Mouse (Mus musculus) limb, embryonic 11.5 days (tissue): ENCODE measurements around the gene Cisd3. TPM values are rescaled to one million over a fixed set of nuclear protein-coding genes. Genes with fewer than 3 reads are reported as not detected.
"Not testable (repeated sequence)": the region's sequence is repeated elsewhere in the genome, so short reads cannot be mapped to it uniquely, and the experiment has no call there.

Source experiments
- ATAC-seq: fragments of 200-750 bp; cut with Nextera tagmentation; 2 replicates; pipeline ENCODE4 v1.8.0; 2017; ENCODE audit warnings: low read depth; ENCODE audit not compliant: insufficient number of reproducible peaks, low FRiP score, low TSS enrichment
- DNase-seq: peaks from one replicate; pipeline ENCODE4 v3.0.0-alpha.2; 2015; ENCODE audit warnings: low spot score
- H3K27ac ChIP-seq: fragments of 300-500 bp; sonication (generic); replicated peaks from 2 replicates; pipeline ENCODE4 v1.5.1; 2014; ENCODE audit warnings: low read depth, mild to moderate bottlenecking, low read length
- H3K27me3 ChIP-seq: fragments of 300-500 bp; sonication (generic); 2 replicates; pipeline ENCODE4 v1.6.1; 2014; ENCODE audit warnings: mild to moderate bottlenecking, low read length, mixed read lengths; ENCODE audit not compliant: control insufficient read depth, insufficient read depth
- H3K36me3 ChIP-seq: fragments of 300-500 bp; sonication (generic); 2 replicates; pipeline ENCODE4 v1.6.1; 2014; ENCODE audit warnings: mild to moderate bottlenecking, low read length, moderate library complexity, mixed read lengths; ENCODE audit not compliant: control insufficient read depth, insufficient read depth
- H3K4me1 ChIP-seq: fragments of 300-500 bp; sonication (generic); 2 replicates; pipeline ENCODE4 v1.6.1; 2014; ENCODE audit warnings: low read length, mixed read lengths; ENCODE audit not compliant: control insufficient read depth, insufficient read depth
- H3K4me2 ChIP-seq: fragments of 300-500 bp; sonication (generic); 2 replicates; pipeline ENCODE4 v1.6.1; 2014; ENCODE audit warnings: low read depth, mild to moderate bottlenecking, moderate library complexity; ENCODE audit not compliant: severe bottlenecking
- H3K4me3 ChIP-seq: fragments of 300-500 bp; sonication (generic); 2 replicates; pipeline ENCODE4 v1.5.1; 2014; ENCODE audit warnings: low read depth, low read length
- H3K9ac ChIP-seq: fragments of 300-500 bp; sonication (generic); 2 replicates; pipeline ENCODE4 v1.6.1; 2014; ENCODE audit warnings: mild to moderate bottlenecking, low read length
- H3K9me3 ChIP-seq: fragments of 300-500 bp; sonication (generic); 2 replicates; pipeline ENCODE4 v1.6.1; 2016; ENCODE audit warnings: low read length; ENCODE audit not compliant: control insufficient read depth
- WGBS: fragments of 180-500 bp; shearing (Covaris S2); extraction: QIAGEN DNeasy Blood & Tissue Kit; methylation state at CpG from one replicate; pipeline ENCODE4 v1.1.7; 2014; 5-methylcytosine and 5-hydroxymethylcytosine counted together
- polyA plus RNA-seq: library from polyadenylated mRNA; unstranded; fragments of >200 nt; fragmentation: Nextera tagmentation; extraction: Ambion mirVana; gene quantifications from 2 replicates; pipeline ENCODE4 v1.2.1, GENCODE M21; 2014

The Cisd3 gene
- polyA plus RNA-seq, 1 experiment from 2014 or later: 10.9 TPM

- Histone ChIP-seq H3K9me3 (no peaks in the 10 kb centered on the region), H3K4me1 (0 out of 2 replicates have a peak, but pooled peaks cover 5% of the 10 kb centered on the region), H3K27me3 (no peaks in the 10 kb centered on the region), H3K4me3 (no peak overlapping the region), H3K4me2 (no peak overlapping the region), H3K27ac (no peak overlapping the region), H3K9ac (no peak overlapping the region), H3K36me3 (no peaks in the 10 kb centered on the region)
- DNase-seq (no peak), ATAC-seq (no peak)
- 93% methylated on average over 2 of the region's 2 CpGs for WGBS
Observed at GRCm38 (mm10) chr11:97654210-97654609, 31.4 kb upstream of the Cisd3 start.

- Histone ChIP-seq H3K9ac (no peak overlapping the region), H3K4me3 (no peak overlapping the region), H3K27ac (no peak overlapping the region), H3K4me2 (no peak overlapping the region), H3K9me3 (no peaks in the 10 kb centered on the region), H3K27me3 (peaks cover 3% of the 10 kb centered on the region; the same call in 1 of the 2 replicates), H3K36me3 (no peaks in the 10 kb centered on the region), H3K4me1 (peaks cover 10% of the 10 kb centered on the region)
- WGBS: 75% methylated on average over 14 of the region's 14 CpGs
- DNase-seq: no peak
- no peak for ATAC-seq
Observed at GRCm38 (mm10) chr11:97656269-97656971, 29.2 kb upstream of the Cisd3 start.

GRCm38 (mm10) chr11:97657184-97657945, 28.3 kb upstream of the Cisd3 start:
- no peak overlapping the region for H3K27ac ChIP-seq
- no peaks in the 10 kb centered on the region for H3K36me3 ChIP-seq
- no peak for DNase-seq
- no peak overlapping the region for H3K9ac ChIP-seq
- H3K4me3 ChIP-seq: no peak overlapping the region
- no peaks in the 10 kb centered on the region for H3K9me3 ChIP-seq
- peaks cover 9% of the 10 kb centered on the region; the same call in 1 of the 2 replicates for H3K27me3 ChIP-seq
- H3K4me2 ChIP-seq: no peak overlapping the region
- ATAC-seq: no peak
- 35% methylated on average over 3 of the region's 6 CpGs for WGBS
- H3K4me1 ChIP-seq: peaks cover 20% of the 10 kb centered on the region

GRCm38 (mm10) chr11:97657967-97658366, 27.7 kb upstream of the Cisd3 start:
- not testable (repeated sequence) for DNase-seq, H3K36me3 ChIP-seq, H3K4me2 ChIP-seq, ATAC-seq, H3K9me3 ChIP-seq, H3K4me3 ChIP-seq, H3K27me3 ChIP-seq, H3K9ac ChIP-seq, H3K27ac ChIP-seq
- WGBS: 88% methylated on average over 6 of the region's 6 CpGs
- H3K4me1 ChIP-seq: peaks cover 24% of the 10 kb centered on the region

- no peak overlapping the region for H3K27ac ChIP-seq
- peaks cover 9% of the 10 kb centered on the region; the same call in 1 of the 2 replicates for H3K27me3 ChIP-seq
- 56% methylated on average over 11 of the region's 11 CpGs for WGBS
- no peaks in the 10 kb centered on the region for H3K36me3 ChIP-seq
- ATAC-seq: no peak
- DNase-seq: no peak
- H3K4me2 ChIP-seq: no peak overlapping the region; the same call in 1 of the 2 replicates
- no peak overlapping the region for H3K4me3 ChIP-seq
- H3K9me3 ChIP-seq: no peaks in the 10 kb centered on the region
- no peak overlapping the region for H3K9ac ChIP-seq
- H3K4me1 ChIP-seq: peaks cover 24% of the 10 kb centered on the region
Observed at GRCm38 (mm10) chr11:97658751-97659266, 26.8 kb upstream of the Cisd3 start.

GRCm38 (mm10) chr11:97659267-97659989, 26.2 kb upstream of the Cisd3 start:
- H3K36me3 ChIP-seq: no peaks in the 10 kb centered on the region
- no peaks in the 10 kb centered on the region for H3K9me3 ChIP-seq
- H3K4me3 ChIP-seq: peak overlapping the region; percentile 53
- DNase-seq (peak; percentile 33), ATAC-seq (no peak)
- H3K9ac ChIP-seq: peak overlapping the region; percentile 80
- H3K27me3 ChIP-seq: peaks cover 9% of the 10 kb centered on the region; the same call in 1 of the 2 replicates
- 10% methylated on average over 13 of the region's 13 CpGs for WGBS
- peak overlapping the region; percentile 50 for H3K4me2 ChIP-seq
- no peak overlapping the region for H3K27ac ChIP-seq
- H3K4me1 ChIP-seq: peaks cover 24% of the 10 kb centered on the region

- no peaks in the 10 kb centered on the region for H3K9me3 ChIP-seq
- 0 out of 2 replicates have a peak overlapping the region, but pooled peaks have one; percentile 22 for H3K27ac ChIP-seq
- peak overlapping the region; percentile 50 for H3K4me2 ChIP-seq
- H3K4me1 ChIP-seq: peaks cover 24% of the 10 kb centered on the region
- H3K27me3 ChIP-seq: peaks cover 9% of the 10 kb centered on the region; the same call in 1 of the 2 replicates
- H3K36me3 ChIP-seq: no peaks in the 10 kb centered on the region
- peak overlapping the region; percentile 80 for H3K9ac ChIP-seq
- ATAC-seq: peak; percentile 78
- peak; percentile 83 for DNase-seq
- peak overlapping the region; percentile 53 for H3K4me3 ChIP-seq
- under 1% methylated on average over 69 of the region's 78 CpGs for WGBS
Observed at GRCm38 (mm10) chr11:97659990-97660714, 25.5 kb upstream of the Cisd3 start.
